Mouse (Mus musculus) bone marrow, adult 2 months (tissue): Measurements from ENCODE around the gene Slc38a4.

Experiments used
- CTCF ChIP-seq: fragments of 200-500 bp; IDR thresholded peaks from 2 replicates; pipeline ENCODE4 v1.5.1; 2011; ENCODE audit warnings: low read length, control low read depth; ENCODE audit not compliant: control insufficient read depth, insufficient read depth
- POLR2A ChIP-seq: fragments of 200-500 bp; IDR thresholded peaks from 2 replicates; pipeline ENCODE4 v1.6.1; 2011; ENCODE audit warnings: low read depth, mild to moderate bottlenecking, control low read depth, low read length, borderline replicate concordance; ENCODE audit not compliant: control insufficient read depth

DNA sequence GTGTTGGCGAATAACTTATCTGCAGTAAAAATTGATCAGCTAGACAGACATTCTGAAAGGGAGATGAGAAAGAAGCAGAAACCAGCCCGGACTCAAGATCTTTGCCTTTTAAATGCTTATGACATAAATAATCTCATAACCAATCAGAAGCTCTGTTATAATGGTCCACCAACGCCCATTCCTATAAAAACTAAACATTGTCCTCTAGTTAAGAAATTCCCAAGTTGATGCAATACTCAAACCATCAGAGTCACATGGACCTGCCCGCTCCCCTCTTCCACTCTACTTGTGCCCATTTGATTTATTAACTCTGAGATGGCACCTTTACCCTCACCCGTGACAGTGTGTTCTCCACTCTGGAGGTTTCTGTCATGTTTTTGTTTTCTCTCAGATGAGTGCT lies 23.9 kb downstream of the Slc38a4 start:
- TF ChIP-seq CTCF, result no peak
- TF ChIP-seq POLR2A, result no peak
